Mouse (Mus musculus) heart, embryonic 16.5 days (tissue): ENCODE data around the gene Plekhm3. TPM values are rescaled to one million over a fixed set of nuclear protein-coding genes. Genes with fewer than 3 reads are reported as not detected.
A peak's percentile ranks its signal among the peaks of the same experiment; 100 is the strongest.

Experiments
- ATAC-seq: fragments of 200-750 bp; cut with Nextera tagmentation; replicated peaks from 2 replicates; pipeline ENCODE4 v1.8.0; 2017; ENCODE audit warnings: moderate number of reproducible peaks; ENCODE audit not compliant: insufficient read depth, low FRiP score; ENCODE audit errors: extremely low read depth
- H3K27ac ChIP-seq: fragments of 300-500 bp; sonication (generic); 2 replicates; pipeline ENCODE4 v1.5.1; 2014; ENCODE audit warnings: mild to moderate bottlenecking, low read length, control low read depth, moderate library complexity
- H3K27me3 ChIP-seq: fragments of 300-500 bp; sonication (generic); 2 replicates; pipeline ENCODE4 v1.6.1; 2014; ENCODE audit warnings: low read length, mixed read lengths; ENCODE audit not compliant: control insufficient read depth, insufficient read depth
- H3K36me3 ChIP-seq: fragments of 300-500 bp; sonication (generic); 2 replicates; pipeline ENCODE4 v1.6.1; 2014; ENCODE audit not compliant: control insufficient read depth, insufficient read depth
- H3K4me1 ChIP-seq: fragments of 300-500 bp; sonication (generic); 2 replicates; pipeline ENCODE4 v1.6.1; 2014; ENCODE audit warnings: low read length, mixed read lengths; ENCODE audit not compliant: control insufficient read depth, insufficient read depth
- H3K4me2 ChIP-seq: fragments of 300-500 bp; sonication (generic); 2 replicates; pipeline ENCODE4 v1.6.1; 2014; ENCODE audit warnings: low read depth, mild to moderate bottlenecking, control low read depth, low read length
- H3K4me3 ChIP-seq: fragments of 300-500 bp; sonication (generic); 2 replicates; pipeline ENCODE4 v1.5.1; 2014; ENCODE audit warnings: mild to moderate bottlenecking, control low read depth, low read length
- H3K9ac ChIP-seq: fragments of 300-500 bp; sonication (generic); 2 replicates; pipeline ENCODE4 v1.6.1; 2014; ENCODE audit warnings: low read length, control low read depth
- H3K9me3 ChIP-seq: fragments of 300-500 bp; sonication (generic); replicated peaks from 2 replicates; pipeline ENCODE4 v1.6.1; 2016; ENCODE audit warnings: low read length; ENCODE audit not compliant: control insufficient read depth
- WGBS: fragments of 180-500 bp; shearing (Covaris S2); extraction: QIAGEN DNeasy Blood & Tissue Kit; methylation state at CpG from one replicate; pipeline ENCODE4 v1.1.7; 2014; 5-methylcytosine and 5-hydroxymethylcytosine counted together
- polyA plus RNA-seq: library from polyadenylated mRNA; unstranded; fragments of >200 nt; fragmentation: Nextera tagmentation; extraction: Ambion mirVana; gene quantifications from 2 replicates; pipeline ENCODE4 v1.2.1, GENCODE M21; 2015

Gene Plekhm3
- polyA plus RNA-seq, result 6.8 and 7.2 TPM in 2 replicates

DNA sequence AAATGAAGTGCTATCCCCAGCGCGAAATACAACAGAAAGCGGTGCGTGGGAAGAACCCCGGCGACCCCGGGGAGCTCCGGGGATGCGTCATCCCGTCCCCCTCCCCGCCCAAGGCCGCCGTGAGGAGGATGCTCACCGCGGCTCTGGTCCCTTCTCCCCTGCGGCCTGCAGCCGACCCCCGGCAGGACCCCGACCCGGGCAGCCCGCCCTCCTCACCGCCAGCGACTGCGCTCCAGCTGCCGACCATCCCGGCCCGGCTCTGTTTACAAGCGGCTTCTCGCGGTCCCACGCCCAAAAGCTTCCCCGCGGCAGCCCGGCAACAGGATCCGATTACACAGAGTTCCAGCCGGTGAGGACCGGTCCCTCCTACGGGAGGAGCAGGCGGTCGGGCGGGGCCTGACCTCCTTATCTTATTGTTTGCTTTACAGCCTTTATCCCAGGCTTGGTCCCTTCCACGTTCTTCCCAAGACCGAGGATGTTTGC, at the start of gene Plekhm3:
Gene Plekhm3, minus strand, starts transcription at position 346 of the 483 bp plus-strand sequence.
- Histone ChIP-seq H3K4me3 (peak within 1 kb of the TSS; percentile 84), H3K27ac (peak within 1 kb of the TSS; percentile 30), H3K4me2 (peak within 1 kb of the TSS; percentile 84), H3K27me3 (no peaks in the 10 kb centered on the region), H3K36me3 (no peaks in the 10 kb centered on the region), H3K9me3 (0 out of 2 replicates have a peak, but pooled peaks cover 3% of the 10 kb centered on the region), H3K9ac (peak within 1 kb of the TSS; percentile 83), H3K4me1 (peaks cover 5% of the 10 kb centered on the region)
- WGBS, result under 1% methylated on average over 42 of the region's 43 CpGs
- ATAC-seq, result peak; percentile 85

GRCm38 (mm10) chr1:65005575-65005974, 49.0 kb upstream of the Plekhm3 start:
- Histone ChIP-seq H3K9ac (no peak overlapping the region), H3K4me3 (no peak overlapping the region), H3K27ac (no peak overlapping the region), H3K27me3 (no peaks in the 10 kb centered on the region), H3K4me1 (no peaks in the 10 kb centered on the region), H3K36me3 (no peaks in the 10 kb centered on the region), H3K9me3 (no peaks in the 10 kb centered on the region; the same call in 1 of the 2 replicates), H3K4me2 (no peak overlapping the region)
- WGBS, result 89% methylated on average over 6 of the region's 6 CpGs
- no peak for ATAC-seq

DNA sequence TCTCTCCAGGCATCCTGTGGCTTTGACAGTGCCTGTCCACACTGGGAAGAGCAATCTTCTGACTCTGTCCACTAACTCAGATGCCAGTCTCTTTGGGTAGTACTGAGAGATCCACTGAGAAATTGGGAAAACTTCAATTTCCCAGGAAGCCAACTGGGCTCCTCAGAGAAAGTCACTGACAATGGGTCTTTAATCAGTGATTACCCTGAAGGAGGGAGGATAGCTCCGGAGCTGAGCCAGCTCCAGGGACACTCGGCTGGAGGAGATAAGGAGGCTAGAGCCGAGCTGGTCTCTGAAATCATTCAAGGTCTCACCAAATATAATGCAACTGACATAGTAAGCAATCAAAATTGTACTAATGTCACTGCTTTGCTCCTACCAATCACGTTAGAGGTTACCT, 47.9 kb upstream of the Plekhm3 start:
- Histone ChIP-seq H3K4me2 (no peak overlapping the region), H3K9ac (no peak overlapping the region), H3K36me3 (no peaks in the 10 kb centered on the region), H3K27me3 (no peaks in the 10 kb centered on the region), H3K27ac (no peak overlapping the region), H3K4me1 (no peaks in the 10 kb centered on the region), H3K9me3 (no peaks in the 10 kb centered on the region; the same call in 1 of the 2 replicates), H3K4me3 (no peak overlapping the region)
- ATAC-seq, result no peak
- 43% methylated on average over 4 of the region's 4 CpGs for WGBS

DNA sequence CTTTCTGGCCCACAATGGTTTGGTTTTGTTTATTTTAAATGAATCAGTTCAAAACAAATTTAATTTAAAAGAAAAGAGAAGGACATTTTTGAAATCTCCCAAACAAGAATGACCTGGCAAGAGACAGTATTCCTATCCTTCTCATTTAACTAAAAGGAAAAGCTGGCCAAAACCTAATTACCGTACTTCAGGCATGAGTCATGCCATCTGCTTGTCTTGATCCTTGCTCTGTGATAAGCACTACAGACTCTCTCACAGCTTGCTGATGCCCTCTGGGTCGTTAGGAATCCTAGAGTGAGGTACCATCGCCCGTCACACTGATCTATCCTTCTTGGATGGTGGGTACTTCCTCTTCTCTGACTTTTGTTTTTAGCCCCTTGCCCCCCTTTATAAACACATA, 36.6 kb upstream of the Plekhm3 start:
- Histone ChIP-seq H3K4me1 (no peaks in the 10 kb centered on the region), H3K4me3 (no peak overlapping the region), H3K9ac (no peak overlapping the region), H3K36me3 (no peaks in the 10 kb centered on the region), H3K9me3 (no peaks in the 10 kb centered on the region), H3K4me2 (no peak overlapping the region), H3K27me3 (no peaks in the 10 kb centered on the region), H3K27ac (no peak overlapping the region)
- no peak for ATAC-seq
- 64% methylated on average over 4 of the region's 4 CpGs for WGBS

DNA sequence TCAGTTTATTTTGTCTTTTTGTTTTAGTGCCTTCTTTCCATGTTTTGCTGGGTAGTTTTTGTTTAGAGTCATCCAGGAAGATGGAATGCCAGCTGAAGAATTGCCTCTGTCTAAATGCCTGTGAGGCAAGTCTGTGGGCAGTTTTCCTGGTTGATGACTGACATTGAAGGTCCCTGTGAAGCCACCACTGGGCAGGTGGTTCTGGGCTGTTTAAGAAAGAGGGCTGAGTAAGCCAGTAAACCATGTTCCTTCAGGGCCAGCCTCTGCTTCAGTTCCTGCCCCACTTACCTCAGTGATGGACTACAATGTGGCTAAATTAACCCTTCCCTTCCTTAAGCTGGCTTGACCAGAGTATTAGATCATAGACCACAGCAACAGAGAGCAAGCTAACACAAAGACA, 31.6 kb upstream of the Plekhm3 start:
- no peak for ATAC-seq
- no peak overlapping the region for H3K4me2 ChIP-seq

DNA sequence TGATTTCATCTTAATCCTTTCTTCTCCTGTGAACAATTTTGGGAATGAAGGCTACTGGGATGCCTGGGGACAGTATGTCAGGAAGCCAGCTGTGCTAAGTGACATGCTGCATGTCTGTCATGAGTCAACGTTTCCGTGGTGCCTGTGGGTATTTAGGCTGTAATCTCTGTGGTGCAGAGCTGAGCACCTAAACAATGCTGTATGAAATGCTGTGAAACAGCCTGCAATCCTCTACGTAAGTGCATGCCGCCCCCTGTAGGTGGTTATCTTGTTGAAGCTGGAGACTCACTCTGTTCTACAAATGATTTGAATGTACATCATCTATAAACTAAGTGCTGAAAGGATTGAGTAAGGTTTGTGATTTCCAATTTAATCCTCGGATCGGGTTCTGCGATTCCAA, 29.5 kb upstream of the Plekhm3 start:
- H3K9me3 ChIP-seq, result no peaks in the 10 kb centered on the region
- 32% methylated on average over 7 of the region's 7 CpGs for WGBS
- no peak overlapping the region for H3K4me2 ChIP-seq
- H3K27me3 ChIP-seq, result no peaks in the 10 kb centered on the region
- H3K4me3 ChIP-seq, result no peak overlapping the region
- no peaks in the 10 kb centered on the region for H3K36me3 ChIP-seq
- no peaks in the 10 kb centered on the region for H3K4me1 ChIP-seq
- ATAC-seq, result no peak
- H3K27ac ChIP-seq, result no peak overlapping the region
- no peak overlapping the region for H3K9ac ChIP-seq

More for the DNA sequence above, 31.6 kb upstream of the Plekhm3 start:
- no peak overlapping the region for H3K4me3 ChIP-seq
- no peaks in the 10 kb centered on the region for H3K9me3 ChIP-seq
- no peaks in the 10 kb centered on the region for H3K36me3 ChIP-seq
- H3K27me3 ChIP-seq, result no peaks in the 10 kb centered on the region
- no peak overlapping the region for H3K9ac ChIP-seq
- no peaks in the 10 kb centered on the region for H3K4me1 ChIP-seq
- H3K27ac ChIP-seq, result no peak overlapping the region

GRCm38 (mm10) chr1:64983247-64983646, 26.6 kb upstream of the Plekhm3 start:
- no peaks in the 10 kb centered on the region for H3K27me3 ChIP-seq
- H3K4me1 ChIP-seq, result no peaks in the 10 kb centered on the region
- no peak overlapping the region for H3K27ac ChIP-seq
- H3K4me3 ChIP-seq, result no peak overlapping the region
- no peaks in the 10 kb centered on the region for H3K36me3 ChIP-seq
- no peak overlapping the region for H3K4me2 ChIP-seq
- WGBS, result 67% methylated on average over 3 of the region's 3 CpGs
- no peak overlapping the region for H3K9ac ChIP-seq
- no peak for ATAC-seq
- H3K9me3 ChIP-seq, result no peaks in the 10 kb centered on the region

DNA sequence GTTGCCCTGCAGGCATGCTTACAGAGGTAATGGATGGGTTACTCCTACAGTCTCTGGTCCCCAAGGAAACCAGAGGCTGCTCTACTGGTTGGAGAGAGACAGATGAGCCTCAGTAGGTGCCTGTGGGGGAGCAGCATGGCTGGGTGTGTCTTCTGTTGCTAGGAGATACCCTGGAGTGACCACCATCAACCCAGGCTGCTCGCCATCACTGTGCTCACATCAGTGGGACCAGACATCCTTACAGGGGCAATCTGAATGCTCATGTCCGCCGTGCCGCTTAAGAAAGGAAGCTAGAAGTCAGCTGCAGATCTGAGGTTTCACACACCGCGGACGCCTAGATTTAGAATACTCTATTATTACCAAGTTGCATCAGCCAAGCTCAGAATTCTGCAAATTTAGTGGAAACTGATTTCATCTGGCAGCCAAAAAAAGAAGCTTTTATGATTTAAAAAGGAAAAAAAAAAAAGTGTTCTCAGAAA, 21.7 kb upstream of the Plekhm3 start:
- H3K27me3 ChIP-seq, result no peaks in the 10 kb centered on the region
- no peaks in the 10 kb centered on the region for H3K4me1 ChIP-seq
- H3K4me2 ChIP-seq, result no peak overlapping the region
- H3K27ac ChIP-seq, result no peak overlapping the region
- 71% methylated on average over 7 of the region's 7 CpGs for WGBS
- no peak overlapping the region for H3K4me3 ChIP-seq
- H3K9ac ChIP-seq, result no peak overlapping the region
- no peak for ATAC-seq
- no peaks in the 10 kb centered on the region for H3K36me3 ChIP-seq
- H3K9me3 ChIP-seq, result no peaks in the 10 kb centered on the region

DNA sequence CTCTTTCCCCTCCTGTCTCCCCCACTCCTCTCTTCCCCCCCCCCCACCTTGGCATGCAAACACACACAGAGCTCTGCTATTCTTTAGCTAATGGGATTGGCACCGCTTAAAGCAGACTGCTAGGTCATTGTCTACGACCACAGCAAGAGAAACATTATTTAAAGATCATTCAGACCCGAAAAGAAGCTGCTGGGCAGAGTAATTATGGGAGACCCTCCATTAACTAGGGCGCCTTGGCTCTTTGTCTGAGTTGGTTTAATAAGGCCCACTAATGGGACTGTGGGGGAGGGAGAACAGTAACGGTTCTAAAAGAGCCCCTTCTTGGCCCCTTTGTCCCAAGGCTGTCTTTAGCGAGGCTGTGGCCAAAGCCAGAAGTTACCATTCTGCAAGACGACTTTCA, 18.7 kb upstream of the Plekhm3 start:
- WGBS, result 62% methylated on average over 7 of the region's 7 CpGs
- no peak for ATAC-seq
- no peak overlapping the region for H3K27ac ChIP-seq
- no peak overlapping the region for H3K4me2 ChIP-seq
- no peaks in the 10 kb centered on the region for H3K36me3 ChIP-seq
- H3K9ac ChIP-seq, result no peak overlapping the region
- H3K9me3 ChIP-seq, result no peaks in the 10 kb centered on the region
- H3K4me1 ChIP-seq, result no peaks in the 10 kb centered on the region
- H3K4me3 ChIP-seq, result no peak overlapping the region
- H3K27me3 ChIP-seq, result no peaks in the 10 kb centered on the region
